Mouse (Mus musculus): Measurements from ENCODE around the gene Cnnm2. TPM values are rescaled to one million over a fixed set of nuclear protein-coding genes. Genes with fewer than 3 reads are reported as not detected.
"Not testable (repeated sequence)": the region's sequence is repeated elsewhere in the genome, so short reads cannot be mapped to it uniquely, and the experiment has no call there.

The Cnnm2 gene
- total RNA-seq, 4 experiments from 2014 or later, result 35.0 to 47.0 (median 37.1) TPM

GRCm38 (mm10) chr19:46759909-46760308 is 1.5 kb upstream of the Cnnm2 start:
- not testable (repeated sequence) for DNase-seq (ENCODE audit: low spot score in 2 of 2)

DNA sequence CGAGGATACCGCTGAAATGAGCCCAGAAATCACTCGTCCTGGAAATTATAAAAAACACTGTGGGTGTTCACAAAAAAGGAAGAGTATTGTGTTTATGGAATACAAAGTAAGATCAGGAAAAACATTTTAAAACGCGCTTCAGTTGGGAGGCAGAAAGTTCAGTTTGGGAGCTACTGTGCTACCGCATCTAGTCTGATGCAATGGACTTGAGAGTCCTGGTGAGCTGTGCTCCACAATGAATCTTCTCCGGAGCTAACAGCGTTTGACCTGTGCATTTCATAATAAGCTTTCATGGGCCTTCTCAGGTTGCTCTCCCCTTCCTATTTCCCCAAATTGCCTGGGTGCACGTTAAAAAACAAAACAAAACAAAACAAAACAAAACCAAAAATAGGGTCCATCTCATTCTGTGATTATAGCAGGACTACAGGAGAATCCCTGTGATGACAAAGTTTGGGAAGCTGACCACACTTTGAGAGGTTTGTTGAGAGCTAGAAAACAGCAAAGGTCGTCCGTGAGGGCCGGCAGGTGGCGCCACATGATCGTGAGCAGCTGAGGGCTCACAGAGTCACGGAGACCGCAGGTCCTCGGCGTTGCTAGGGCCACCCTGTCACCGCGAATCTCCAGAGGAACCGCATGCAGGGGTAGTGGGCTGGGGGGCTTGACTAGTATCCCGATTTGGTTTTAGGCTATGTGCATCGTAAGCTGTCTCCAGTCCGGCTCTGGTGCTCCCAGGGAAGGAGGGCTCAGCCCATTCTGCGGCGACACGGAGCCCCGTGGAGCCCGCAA is 828 bp upstream of the Cnnm2 start:
- DNase-seq (ENCODE audit: low spot score in 2 of 2), result peak in 1 of 2 experiments; percentile 89

DNA sequence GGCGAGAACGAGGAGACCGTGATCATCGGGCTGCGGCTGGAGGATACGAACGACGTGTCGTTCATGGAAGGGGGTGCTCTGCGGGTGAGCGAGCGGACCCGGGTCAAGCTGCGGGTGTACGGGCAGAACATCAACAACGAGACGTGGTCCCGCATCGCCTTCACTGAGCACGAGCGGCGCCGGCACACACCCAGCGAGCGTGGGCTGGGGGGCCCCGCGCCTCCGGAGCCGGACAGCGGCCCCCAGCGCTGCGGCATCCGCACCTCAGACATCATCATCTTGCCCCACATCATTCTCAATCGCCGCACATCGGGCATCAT is 535 bp downstream of the Cnnm2 start:
- DNase-seq (ENCODE audit: low spot score in 2 of 2), result no peak

DNA sequence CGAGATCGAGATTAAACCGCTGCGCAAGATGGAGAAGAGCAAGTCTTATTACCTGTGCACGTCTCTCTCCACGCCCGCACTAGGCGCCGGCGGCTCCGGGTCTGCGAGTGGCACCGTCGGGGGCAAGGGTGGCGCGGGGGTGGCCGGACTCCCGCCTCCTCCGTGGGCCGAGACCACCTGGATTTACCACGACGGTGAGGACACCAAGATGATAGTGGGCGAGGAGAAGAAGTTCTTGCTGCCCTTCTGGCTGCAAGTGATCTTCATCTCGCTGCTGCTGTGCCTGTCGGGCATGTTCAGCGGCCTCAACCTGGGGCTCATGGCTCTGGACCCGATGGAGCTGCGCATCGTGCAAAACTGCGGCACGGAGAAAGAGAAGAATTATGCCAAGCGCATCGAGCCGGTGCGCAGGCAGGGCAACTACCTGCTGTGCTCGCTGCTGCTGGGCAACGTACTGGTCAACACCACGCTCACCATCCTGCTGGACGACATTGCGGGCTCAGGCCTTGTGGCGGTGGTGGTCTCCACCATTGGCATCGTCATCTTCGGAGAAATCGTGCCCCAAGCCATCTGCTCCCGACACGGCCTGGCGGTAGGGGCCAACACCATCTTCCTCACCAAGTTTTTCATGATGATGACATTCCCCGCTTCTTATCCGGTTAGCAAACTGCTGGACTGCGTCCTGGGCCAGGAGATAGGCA is 1.0 kb downstream of the Cnnm2 start:
- DNase-seq (ENCODE audit: low spot score in 2 of 2), result peak; percentile 25 to 34

DNA sequence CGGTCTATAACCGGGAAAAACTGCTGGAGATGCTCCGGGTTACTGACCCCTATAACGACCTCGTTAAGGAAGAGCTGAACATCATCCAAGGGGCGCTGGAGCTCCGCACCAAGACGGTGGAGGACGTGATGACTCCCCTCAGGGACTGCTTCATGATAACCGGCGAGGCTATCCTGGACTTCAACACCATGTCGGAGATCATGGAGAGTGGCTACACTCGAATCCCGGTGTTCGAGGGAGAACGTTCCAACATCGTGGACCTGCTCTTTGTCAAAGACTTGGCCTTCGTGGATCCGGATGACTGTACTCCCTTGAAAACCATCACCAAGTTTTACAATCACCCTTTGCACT is 1.6 kb downstream of the Cnnm2 start:
- DNase-seq (ENCODE audit: low spot score in 2 of 2), result peak in 1 of 2 experiments; percentile 19

DNA sequence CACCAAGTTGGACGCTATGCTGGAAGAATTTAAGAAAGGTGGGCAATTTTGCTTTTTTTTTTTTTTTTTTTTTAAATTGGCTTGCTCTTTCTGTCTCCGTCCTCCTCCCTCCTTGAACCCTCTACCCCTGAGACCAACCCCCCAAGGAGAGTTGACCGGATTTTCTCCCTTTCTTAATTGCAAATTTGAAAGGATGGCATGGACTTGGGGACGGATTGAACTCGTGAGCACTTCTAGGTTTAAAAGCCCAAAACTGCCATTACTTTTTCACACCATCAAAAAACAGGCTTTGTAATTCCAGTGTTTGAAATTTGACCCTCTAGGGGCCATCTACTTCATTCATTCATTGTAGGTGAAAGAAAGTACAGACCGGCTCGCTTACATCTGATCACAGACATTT is 2.0 kb downstream of the Cnnm2 start:
- DNase-seq (ENCODE audit: low spot score in 2 of 2), result no peak

DNA sequence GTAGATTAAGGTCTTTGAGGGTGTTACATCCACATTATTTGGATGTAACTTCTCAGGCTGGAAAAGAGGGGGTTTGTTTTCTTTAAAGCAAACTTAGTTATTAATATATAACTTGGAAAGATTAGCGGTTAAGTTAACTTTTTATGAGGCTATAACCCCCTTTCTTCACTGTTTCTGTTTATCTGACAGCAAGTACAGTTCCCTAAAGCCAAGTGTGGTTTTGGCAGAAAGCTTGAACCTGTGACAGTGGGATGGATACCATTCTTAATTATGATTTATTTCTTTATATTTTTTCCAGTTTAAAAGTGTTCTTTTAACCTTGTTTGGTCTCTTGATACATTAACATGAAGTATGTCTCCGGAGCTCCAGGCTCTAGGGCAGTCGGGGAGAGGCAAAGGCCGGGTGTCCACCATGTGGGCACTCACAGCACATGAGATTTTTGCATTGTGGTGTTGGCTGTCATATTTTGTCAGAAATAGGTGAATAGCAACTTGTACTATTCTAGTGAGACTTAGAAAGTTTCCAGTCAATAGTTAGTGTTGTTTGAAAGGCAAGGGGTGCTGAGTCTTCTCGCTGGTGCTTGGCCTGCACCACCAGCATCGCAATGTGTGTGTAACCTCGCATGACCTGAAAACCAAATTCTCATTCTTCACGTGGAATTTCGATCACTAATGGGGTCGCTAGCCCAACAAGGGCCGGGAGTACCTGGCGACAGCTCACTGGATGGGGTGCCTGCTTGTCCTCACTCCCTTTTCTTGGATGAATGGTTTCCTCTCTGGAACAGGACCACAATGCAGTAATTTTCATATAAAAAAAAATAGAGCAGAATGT is 2.8 kb downstream of the Cnnm2 start:
- no peak for DNase-seq (ENCODE audit: low spot score in 2 of 2)

GRCm38 (mm10) chr19:46764763-46765117 is 3.3 kb downstream of the Cnnm2 start:
- DNase-seq (ENCODE audit: low spot score in 2 of 2), result no peak

DNA sequence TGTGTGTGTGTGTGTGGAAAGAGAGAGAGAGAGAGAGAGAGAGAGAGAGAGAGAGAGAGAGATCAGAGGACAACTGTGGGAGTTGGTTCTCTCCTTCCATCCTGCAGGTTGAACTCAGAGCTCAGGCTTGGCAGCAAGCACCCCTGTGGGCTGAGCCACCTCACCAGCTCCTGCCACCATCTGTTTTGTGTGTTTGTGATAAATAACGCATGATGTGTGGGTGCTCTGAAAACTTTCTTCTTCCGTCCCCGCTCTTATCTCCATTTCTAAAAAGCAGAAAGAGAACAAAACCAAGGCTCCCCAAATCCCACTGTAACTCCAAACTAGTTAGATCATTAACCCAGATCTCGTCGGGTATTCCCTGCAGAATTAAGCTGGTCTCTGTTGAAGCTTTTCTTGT is 4.7 kb downstream of the Cnnm2 start:
- no peak for DNase-seq (ENCODE audit: low spot score in 2 of 2)

DNA sequence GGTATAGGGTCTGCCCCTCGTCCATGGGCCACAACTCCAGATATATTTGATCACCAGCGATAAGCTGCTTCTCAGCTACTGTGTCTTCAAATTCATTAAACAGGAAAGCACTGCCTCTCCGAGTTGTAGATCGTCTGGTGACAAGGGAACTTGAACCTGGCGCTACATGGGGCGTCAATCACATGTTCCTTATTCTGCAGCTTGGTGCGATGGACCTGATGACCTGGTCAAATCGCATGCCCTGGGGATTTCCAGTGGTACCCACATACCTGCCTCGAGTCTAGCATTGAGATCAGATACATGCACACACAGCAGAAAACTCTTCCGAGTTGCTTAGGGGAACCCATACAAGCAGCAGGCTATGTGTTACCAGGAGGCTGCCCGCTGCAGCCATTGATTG is 8.4 kb downstream of the Cnnm2 start:
- DNase-seq (ENCODE audit: low spot score in 2 of 2), result no peak

DNA sequence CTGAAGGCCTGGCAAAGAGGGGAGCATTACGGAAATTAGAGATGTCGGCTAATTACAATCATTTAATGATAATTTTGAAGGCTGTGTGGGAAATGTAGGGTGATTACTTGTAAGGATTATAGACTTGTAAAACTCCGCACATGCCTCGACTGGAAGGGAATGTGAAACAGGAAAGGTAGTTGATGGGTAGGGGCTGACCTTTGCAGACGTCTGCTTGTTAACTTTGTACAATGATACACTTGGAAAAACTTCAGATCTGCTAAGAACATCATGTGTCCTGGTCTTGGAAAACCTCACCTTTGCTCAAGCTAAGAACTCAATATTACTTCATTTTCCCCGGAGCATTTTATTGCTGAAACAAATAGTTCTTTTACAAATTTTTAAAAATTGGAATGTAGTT is 10.4 kb downstream of the Cnnm2 start:
- DNase-seq (ENCODE audit: low spot score in 2 of 2), result no peak

GRCm38 (mm10) chr19:46776391-46776790 is 15.0 kb downstream of the Cnnm2 start:
- no peak for DNase-seq (ENCODE audit: low spot score in 2 of 2)

GRCm38 (mm10) chr19:46776850-46777249 is 15.5 kb downstream of the Cnnm2 start:
- DNase-seq (ENCODE audit: low spot score in 2 of 2), result no peak

- DNase-seq (ENCODE audit: low spot score in 2 of 2), result no peak
These were observed 16.7 kb downstream of the Cnnm2 start for GRCm38 (mm10) chr19:46777928-46778680.

- DNase-seq (ENCODE audit: low spot score in 2 of 2), result not testable (repeated sequence)
These were observed 17.7 kb downstream of the Cnnm2 start for GRCm38 (mm10) chr19:46779130-46779529.

- no peak for DNase-seq (ENCODE audit: low spot score in 2 of 2)
These were observed 22.6 kb downstream of the Cnnm2 start for GRCm38 (mm10) chr19:46784038-46784437.

GRCm38 (mm10) chr19:46784502-46784901 is 23.1 kb downstream of the Cnnm2 start:
- no peak for DNase-seq (ENCODE audit: low spot score in 2 of 2)

DNA sequence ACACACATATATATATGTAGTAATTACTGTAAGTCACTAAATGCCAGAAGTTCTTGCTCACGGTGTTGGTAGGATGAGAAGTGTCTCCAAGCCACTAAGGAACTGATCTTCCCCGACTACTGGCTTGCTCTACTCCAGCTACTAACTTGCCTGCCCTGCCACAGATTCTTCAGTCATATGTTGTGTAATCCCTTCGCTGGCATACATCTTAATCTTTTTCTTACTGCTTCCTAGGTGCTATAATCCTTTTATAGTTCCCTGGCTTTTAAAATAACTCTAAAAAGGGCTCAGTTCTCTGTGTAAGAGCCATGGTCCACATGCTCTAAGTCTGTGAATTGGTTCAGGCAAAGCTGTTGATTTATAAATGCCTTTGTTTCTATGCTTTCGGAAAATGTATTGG is 24.2 kb downstream of the Cnnm2 start:
- no peak for DNase-seq (ENCODE audit: low spot score in 2 of 2)

- DNase-seq (ENCODE audit: low spot score in 2 of 2), result no peak
These were observed 28.4 kb downstream of the Cnnm2 start for GRCm38 (mm10) chr19:46789782-46790181.

- DNase-seq (ENCODE audit: low spot score in 2 of 2), result no peak
These were observed 30.0 kb downstream of the Cnnm2 start for GRCm38 (mm10) chr19:46791360-46791759.

DNA sequence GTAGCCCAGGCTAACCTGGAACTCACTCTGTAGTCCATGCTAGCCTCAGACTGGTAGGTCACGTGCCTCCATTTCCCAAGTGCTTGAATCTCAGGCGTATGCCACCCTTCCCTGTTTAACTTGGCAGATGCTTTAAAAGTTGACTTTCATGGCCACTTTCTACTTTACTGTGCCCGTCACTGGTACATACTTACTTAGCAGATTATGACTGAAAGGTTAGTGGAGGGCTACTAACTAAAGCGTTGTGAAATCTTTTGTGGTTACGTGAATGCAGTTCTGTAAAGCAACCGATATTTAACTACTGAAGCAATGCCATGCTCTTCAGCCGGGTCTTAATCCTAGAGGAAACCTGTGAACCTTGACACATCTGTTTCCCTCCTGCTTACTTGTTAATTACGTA is 30.5 kb downstream of the Cnnm2 start:
- no peak for DNase-seq (ENCODE audit: low spot score in 2 of 2)

DNA sequence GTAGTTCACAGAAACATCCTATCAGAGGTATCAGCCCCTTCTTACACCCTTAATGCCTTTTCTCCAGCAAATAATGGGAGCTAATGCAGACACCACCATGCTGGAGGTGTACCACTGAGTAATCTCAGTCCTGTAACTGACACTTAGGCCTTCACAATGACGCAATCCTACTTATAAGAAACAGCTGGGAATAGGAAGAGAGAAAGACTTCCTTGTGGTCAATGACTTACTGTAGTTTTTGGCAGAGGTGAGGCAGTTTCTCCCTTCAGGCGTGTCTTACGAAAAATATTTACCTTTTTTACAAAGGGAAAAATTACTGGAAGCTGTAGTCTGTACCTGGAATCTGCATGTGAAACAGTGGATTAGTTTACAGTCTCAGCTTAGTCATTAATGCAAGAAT is 31.1 kb downstream of the Cnnm2 start:
- no peak for DNase-seq (ENCODE audit: low spot score in 2 of 2)

Data from left cerebral cortex, adult 8-10 months (tissue).